Mouse (Mus musculus) common myeloid progenitor, adult 5-6 weeks (primary cell): ENCODE data around the gene Traf3ip3. TPM values are rescaled to one million over a fixed set of nuclear protein-coding genes. Genes with fewer than 3 reads are reported as not detected.

ENCODE experiments used
- ATAC-seq: replicated peaks from 2 replicates; pipeline ENCODE4 v1.8.0; 2016; ENCODE audit warnings: low read depth, mild to moderate bottlenecking, moderate TSS enrichment, inconsistent platforms; ENCODE audit not compliant: poor library complexity, severe bottlenecking
- total RNA-seq: library from RNA; stranded (forward); fragments of 200-1000, 187-1606 nt; gene quantifications from 2 replicates; pipeline ENCODE4 v1.2.3, GENCODE M21; 2017

Traf3ip3 gene
- total RNA-seq, 1 experiment from 2014 or later: 65.1 TPM

DNA sequence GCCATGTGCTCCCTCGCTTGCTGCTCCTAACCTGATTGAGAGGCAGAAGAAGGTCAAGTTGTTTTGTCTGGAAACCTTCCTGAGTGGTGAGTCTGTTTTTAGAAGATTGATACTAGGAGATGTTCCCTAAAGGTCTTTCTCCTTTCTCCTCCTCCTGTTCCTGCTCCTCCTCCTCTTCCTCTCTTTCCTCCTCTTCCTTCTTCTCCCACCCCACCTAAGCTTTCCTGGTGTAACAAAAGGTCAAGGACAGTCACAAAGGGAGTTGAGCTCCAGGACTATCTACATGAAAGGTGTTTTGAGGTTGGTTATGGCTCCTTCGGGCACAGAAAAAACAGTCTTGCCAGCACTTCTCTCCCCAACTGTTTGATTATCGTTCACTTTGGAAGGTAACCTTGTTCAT lies 33.8 kb downstream of the Traf3ip3 start, which contains the start of gene A130010J15Rik:
TSS of gene A130010J15Rik (plus strand) at position 301 of the 400 bp plus-strand sequence.
- ATAC-seq: no peak

DNA sequence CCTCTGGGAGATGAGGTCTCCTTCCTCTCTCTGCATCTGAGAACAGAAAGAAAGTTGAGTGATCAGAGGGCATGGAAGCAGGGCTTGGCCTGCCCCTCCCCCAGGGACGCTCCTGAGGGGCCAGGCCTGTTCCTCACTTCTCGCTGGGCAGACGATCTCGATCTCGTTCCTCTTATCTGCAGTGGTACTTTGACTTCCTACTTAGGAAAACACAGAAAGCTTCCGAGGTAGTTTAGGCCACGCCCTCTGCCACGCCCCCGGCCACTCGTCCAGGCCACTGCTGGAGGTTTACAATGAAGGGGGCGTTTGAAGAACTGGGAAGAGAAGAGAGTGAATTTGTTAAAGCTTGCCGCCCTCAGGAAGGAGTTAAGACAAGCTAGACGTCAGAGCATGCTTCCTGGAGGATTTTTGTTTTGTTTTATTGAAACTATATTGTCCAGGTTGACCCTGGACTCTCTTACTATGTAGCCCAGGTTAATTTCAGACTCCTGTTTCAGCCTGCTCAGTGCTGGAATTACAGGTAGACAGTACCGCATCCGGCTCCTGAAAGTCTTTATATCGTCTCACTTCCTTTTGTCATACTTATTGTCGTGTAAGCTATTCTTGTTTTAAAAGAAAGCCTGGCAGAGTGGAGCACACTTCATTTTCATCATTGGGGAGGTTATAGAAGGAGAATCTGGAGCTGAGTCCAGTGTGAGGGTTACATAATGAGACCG lies 41.0 kb downstream of the Traf3ip3 start:
- ATAC-seq: peak; percentile 89

DNA sequence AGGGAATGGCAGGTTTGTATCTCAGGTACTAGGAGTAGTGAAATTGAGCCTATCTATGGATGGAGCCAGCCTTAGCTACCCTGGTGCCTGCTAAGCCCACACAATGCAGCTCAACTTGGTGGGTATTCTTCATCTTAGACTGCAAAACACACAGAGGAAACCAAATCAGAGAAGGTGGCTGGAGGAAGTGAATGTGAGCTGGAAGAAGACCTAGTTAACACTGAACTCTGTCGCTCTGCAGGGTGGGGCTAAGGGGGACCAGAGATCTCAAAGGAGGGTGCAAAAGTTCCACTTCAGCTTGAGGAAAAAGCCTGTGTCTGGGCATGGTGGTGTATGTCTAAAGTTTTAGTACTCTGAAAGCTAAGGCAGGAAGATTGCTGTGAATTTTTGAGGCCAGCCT lies 41.9 kb downstream of the Traf3ip3 start:
- peak; percentile 9; the same call in 1 of the 2 replicates for ATAC-seq

DNA sequence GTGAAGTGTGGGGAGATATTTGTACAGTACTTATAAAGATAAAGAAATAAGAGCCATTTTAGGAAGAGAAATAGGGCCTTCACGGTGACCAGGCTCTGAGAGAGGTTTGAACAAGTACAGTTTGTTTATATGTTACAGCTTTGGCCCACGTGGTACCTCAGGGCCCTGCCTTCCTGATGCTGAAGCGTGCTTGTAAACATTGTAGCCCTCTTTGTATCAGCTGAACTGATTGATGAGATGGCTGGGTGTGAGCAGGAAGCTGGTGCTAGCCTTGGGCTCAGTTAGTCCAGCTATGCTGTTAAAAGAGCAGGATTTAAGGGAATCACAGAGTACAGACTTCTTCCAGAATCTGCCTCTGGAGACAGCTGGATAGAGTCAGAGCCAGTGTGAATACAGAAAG lies 42.3 kb downstream of the Traf3ip3 start:
- ATAC-seq: no peak

DNA sequence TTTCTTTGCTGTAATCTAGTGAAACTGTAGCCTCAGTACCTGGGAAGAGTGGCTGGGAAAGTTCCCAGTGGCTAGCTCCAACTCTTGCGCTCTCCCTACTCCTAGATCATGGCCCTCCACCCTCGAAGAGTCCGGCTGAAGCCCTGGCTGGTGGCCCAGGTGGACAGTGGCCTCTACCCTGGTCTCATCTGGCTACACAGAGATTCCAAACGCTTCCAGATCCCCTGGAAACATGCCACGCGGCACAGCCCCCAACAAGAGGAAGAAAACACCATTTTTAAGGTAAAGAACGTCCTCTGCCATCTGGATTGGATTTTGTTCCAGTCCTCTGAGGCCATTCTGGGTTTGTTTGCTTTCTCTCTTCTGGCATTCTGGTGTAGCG lies 44.4 kb downstream of the Traf3ip3 start:
- no peak for ATAC-seq

DNA sequence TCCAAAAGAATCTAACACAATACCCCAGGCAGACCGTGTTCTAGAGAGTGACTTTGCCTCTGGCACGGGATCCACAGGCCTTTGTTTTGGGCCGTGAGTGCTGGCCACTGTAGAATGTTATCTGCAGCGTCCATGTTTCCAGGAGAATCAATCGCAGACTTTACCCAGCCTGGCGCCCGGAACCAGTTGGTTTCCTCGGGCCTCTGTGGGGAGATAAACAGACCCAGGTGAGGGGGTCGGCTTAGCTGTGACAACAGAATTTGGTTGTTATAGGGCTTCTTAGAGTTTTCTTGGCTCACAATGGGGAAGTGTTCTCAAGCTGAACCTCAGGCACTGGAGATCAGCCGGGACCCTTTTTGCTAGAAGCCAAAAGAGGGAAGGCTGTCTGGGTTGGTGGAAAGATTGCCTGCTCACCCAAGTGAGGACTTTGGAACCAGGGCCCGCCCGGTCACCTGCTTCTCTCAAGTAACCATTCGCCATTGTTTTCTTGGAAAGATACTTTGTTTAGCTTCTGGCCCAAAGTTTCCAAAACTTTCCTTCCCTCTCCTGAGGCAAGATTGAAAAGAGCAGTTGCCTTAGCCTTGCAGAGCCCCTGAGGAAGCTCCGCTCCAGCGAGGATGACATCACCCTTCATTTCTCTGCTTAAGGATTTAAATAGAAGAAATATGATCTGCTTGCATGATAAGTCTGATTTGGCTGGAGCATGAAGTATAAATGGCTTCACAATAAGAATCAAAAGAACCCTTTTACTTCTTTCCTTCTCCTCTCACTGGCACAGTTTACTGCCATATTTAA lies 45.0 kb downstream of the Traf3ip3 start:
- peak; percentile 34 for ATAC-seq

DNA sequence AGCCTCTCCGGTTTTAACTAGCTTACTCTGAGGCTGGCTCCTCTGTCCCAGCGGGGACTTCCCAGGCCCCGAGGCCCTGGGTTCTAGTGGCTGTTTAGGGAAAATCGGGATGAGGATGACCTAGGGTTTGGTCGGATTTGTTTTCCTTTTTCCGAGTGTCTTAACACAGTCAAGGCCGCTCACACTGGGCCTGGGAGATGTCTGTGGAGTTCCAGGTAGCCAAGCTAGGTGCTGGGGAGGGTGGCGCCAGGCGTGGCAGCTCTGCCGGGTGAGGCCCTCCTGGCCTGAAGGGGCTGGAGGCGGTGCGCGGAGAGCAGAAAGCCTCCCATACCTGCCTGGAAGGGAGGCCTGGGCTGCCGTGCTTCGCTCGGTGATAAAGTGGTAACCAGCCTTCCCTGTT lies 47.9 kb downstream of the Traf3ip3 start:
- ATAC-seq: no peak

DNA sequence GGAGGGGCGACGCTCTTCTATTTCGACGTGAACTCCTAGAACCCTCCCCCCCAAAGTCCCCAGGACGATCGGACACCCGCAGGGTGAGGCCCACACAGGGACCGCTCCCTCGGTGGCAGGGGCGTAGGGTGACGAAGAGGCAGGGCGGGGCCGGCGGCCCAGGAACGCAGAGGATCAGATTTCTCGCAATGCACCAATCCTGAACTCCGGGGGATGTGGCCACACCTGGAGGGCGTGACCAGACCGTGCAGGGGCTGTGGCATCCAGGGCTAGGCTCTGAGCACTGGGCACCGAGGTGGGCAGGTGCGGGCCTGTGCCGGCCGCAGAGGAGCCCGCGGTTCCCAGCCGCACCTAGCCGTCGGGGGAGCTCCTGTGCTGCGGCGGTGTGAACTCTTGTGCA lies 48.6 kb downstream of the Traf3ip3 start, which contains the start of gene Irf6:
TSS of gene Irf6 (plus strand) at position 240 of the 400 bp plus-strand sequence.
- peak; percentile 84 for ATAC-seq

DNA sequence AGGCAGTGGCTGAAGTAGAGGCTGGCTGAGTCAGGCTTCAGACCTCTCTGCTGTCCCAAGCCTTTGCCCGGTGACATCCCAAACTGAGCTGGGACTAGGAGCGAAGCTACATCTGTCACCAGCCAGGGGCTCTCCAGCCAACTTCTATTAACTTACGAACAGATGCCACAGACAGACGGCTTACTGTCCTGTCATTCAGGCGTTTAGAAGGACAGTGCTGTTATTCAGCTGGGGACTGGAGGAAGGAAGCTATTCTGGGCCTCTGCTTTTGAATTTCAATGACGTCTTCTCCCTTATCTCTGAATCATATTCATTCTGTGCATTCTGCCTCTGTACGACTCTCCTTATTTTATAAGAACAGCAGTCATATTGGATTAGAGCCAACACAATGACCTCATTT lies 50.4 kb downstream of the Traf3ip3 start:
- ATAC-seq: no peak

DNA sequence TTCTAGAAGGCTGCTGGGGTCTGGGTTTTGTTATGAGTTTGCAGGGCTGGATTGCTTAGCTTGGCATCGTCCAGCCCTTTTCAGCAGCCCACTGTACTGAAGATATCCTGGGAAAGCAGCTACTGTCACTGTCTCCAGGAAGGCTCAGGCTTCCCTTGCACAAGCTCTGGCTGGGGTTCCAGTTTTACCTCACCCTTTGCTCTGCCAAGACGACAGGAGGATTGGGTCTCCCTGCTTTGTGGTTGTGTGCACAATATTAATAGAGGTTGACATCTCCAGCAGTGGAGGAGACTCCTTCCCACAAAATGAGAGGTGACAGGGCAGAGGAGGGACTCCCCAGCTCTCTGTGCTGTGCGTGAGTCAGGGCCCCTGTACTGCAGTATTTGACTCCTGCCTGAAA lies 52.3 kb downstream of the Traf3ip3 start:
- ATAC-seq: no peak

DNA sequence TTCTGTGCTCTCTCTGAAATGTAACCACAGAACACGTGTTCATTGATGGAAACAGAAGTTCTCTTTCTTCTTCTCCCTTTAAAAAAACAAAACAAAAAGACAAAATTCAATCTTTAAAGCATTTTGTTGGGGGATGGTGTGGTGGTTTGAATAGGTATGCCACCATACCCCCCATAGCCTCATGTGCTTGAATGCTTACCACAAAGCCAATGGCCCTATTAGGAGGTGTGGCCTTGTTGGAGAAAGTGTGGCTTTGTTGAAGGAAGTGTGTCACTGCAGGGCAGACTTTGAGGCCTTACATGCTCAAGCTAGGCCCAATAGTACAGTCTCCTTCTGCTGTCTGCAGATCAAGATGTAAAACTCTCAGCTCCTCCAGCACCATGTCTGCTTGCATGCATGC lies 55.1 kb downstream of the Traf3ip3 start:
- no peak for ATAC-seq

DNA sequence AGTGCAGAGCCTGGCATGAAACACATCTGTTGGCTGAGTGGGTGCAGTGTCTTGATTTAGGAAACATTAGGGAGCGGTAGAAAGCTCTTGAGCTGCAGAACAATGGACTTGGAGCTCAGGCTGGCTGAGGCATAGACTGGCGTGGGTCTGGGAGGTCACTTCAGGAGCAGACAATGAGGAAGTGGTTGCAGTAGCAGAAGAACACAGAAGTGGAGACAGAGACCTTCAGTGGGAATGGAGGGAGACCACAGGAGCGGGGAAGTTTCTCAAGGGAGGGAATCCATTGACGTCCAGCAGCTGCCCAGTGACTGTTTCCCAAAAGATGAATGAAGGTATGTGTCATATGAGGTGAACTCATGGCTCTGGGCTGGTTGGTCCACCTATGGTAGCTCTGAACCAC lies 56.4 kb downstream of the Traf3ip3 start:
- ATAC-seq: peak; percentile 90

DNA sequence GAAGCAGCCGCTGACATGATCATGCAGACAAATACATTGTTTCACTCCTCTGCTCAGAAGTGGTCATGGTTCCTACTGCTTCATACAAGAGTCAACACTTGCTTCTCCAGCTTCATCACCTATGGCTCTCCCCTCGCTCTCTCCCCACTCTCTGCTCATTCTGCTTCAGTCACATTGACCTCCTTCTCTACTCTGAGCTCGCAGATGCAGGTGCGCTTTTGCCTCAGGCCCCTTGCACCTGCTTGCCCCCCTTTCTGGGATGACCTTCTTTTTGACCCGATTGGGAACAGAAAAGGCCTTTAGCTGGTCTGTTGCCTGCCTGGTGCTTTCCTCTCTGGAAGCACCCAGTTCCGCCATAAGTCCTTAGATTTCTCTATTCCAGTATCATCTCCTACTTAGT lies 57.0 kb downstream of the Traf3ip3 start:
- ATAC-seq: no peak

DNA sequence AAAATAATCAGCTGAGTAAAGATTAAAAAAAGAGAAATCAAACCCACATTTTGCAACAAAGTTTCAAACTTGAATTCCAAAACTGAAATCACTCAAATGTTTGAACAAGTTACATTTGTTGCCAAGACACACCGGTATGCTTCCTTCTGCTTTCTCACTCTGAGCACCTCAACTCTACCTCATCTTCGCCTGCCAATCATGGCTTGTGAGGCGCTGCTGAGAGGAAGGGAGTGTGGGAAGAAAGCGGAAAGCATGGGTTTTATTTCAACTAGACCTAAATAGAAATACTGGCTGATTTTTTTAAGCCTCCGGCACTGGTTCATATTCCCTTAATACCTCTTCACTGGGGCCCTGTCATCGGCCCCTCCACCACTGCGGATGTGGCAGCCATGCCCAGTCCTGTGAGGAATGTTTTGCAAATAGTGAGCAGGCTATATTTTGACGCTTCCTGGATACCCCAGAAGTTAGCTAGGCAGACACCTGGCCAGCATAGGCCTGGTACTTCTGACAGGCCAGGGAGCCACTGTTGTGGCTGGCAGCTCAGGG lies 58.9 kb downstream of the Traf3ip3 start:
- ATAC-seq: peak; percentile 42

DNA sequence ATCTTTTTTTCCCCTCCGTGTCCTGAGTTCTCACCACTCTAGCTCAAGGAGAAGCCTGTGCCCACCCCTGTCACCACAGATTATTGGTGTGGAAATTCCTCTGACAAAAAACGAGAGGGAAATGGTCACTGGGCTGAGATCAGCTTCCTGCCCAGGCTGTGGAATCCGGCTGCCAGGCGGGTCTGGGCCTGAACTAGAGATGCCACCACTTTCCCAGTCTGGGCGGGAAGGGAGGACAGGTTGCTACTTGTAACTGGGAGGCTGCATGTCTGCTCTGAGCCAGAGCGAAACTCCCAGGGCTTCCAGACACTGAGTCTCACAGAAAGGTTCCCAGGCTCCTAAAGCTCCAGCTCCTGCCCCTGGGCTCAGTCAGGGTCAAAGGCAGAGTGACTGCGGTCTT lies 60.4 kb downstream of the Traf3ip3 start:
- no peak for ATAC-seq

DNA sequence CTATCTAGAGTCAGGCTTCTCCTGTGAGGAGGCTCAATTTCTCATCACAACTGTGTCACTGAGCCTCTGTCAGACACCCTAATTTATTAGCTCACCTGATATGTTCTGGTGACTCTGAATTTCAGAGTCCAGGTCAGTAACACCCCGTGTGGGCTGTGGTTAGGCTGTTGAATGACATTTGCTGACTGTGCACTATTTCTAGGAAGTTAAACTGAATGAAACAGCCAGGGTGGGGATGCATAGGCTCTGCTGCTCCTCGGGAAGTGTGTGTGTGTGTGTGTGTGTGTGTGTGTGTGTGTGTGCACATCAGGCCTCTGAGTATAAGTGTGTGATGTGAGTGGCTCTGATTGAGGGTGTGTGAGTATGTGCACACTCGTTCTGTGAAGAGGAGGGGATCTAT lies 62.8 kb downstream of the Traf3ip3 start:
- peak; percentile 79 for ATAC-seq

DNA sequence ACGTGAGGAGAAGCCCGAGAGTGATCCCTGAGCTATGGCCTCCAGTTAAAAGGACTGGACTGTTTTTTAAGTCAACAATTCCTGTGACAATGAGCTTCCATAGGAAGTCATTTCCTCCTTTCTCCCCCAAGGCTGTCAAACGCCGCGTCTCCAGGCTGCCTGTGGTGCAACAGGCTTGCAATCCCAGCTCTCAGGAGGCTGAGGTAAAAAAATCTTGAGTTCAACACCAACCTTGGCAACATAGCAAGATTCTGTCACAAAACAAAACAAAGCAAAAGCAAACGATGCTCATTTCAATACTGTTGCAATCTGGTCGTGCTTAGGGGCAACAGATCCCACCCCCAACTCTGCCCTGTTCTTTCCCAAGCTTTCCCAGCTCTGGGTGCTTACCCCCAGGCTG lies 63.4 kb downstream of the Traf3ip3 start:
- ATAC-seq: no peak

DNA sequence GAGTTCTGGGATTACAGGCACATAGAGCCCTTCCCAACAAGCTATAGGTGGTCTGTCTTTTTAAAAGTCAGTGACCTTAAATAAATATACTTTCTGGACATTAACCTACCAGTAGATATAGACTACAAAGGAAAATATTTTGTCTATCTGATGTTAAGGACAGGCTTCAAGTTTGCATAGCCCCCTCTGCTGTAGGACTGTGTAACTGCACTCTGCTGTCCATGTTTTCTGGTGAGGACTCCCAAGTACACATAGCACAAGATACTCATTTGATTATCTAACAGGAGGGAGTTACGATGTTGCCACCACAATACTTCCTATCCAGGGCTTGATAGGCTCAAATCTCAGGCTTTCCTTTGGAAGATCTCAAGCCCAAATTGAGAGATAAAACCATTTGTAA lies 67.8 kb downstream of the Traf3ip3 start:
- ATAC-seq: no peak

DNA sequence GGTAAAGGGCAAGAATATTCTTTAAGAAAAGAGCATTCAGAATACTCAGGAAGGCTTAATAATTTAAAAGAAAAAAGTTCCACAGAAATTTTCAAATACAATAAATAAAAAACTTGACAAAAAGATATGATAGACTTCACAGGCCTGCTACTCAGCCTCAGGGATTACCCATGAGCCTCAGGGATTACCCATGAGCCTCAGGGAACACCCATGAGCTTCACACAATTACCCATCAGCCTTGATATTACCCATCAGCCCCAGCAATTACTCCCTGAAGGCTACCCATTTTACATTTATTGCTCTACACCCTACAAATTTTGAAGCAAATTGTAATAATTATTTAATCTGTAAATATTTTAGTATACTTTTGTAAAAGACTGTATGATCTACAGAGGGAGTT lies 69.1 kb downstream of the Traf3ip3 start:
- ATAC-seq: no peak

DNA sequence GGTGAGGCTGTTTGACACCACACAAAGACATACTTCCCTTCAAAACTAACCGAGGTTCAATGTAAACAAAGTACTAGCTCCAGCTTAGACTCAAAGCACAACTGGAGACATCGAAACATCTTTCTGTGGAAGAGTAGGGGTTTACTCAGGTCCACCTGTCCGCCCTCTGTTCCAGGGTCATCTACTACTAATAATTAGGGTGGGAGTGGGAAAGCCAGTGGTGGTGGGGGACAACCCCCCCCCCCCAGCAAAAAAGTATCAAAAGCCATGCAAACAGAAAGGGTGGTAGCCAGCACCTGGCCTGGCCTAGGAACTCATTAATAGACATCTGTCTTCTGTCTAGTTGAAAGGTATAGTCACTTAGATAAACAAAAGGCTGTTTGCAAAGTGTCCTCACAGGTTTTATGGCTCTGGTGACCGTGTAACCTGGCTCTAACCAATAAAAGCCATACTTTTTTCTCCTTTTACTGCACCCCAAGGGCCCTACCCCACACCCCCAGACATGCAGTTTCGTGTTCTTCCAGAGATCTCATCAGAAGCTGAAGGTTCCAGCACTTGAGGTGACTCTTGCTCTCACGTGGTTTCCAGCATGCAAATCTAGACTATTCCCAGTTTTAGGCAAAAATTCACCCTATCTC lies 70.1 kb downstream of the Traf3ip3 start:
- ATAC-seq: no peak

DNA sequence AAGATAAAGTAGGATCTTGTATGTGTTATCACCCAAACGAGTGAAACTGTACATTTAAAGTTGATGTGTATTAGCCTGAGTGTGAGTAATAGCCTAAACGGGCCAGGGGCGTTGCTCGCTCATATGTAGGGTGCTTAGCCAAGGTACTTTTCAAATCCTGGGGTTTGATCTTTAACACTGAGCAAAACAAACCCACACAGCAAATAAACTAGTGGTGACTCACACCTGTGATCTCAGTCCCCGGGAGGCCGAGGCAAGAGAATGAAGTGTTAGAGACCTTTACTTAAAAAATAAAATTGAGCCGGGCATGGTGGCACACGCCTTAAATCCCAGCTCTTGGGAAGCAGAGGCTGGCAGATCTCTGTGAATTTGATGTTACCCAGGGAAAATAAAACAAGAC lies 70.7 kb downstream of the Traf3ip3 start:
- no peak for ATAC-seq
